In genomic region chr2:151866487-151866886, GRCm38 (mm10) we compare ENCODE assay signal across 8 mouse cellular contexts. TPM values are rescaled to one million over a fixed set of nuclear protein-coding genes. Genes with fewer than 3 reads are reported as not detected.
A peak's percentile ranks its signal among the peaks of the same experiment; 100 is the strongest.
DNase-seq lines count a peak whose midpoint lies in the region; ATAC-seq and TF ChIP-seq lines count a peak whose summit lies in the region.

No protein-coding gene starts in this region.

- no peaks in the 10 kb centered on the region for H3K36me3 ChIP-seq in forebrain, embryonic 12.5 days (replicated peaks)
- H3K36me3 ChIP-seq in neural tube, embryonic 12.5 days, result no peaks in the 10 kb centered on the region

- no peak overlapping the region for H3K4me3 ChIP-seq in bone marrow macrophage, adult 2 months (ENCODE audit: insufficient read depth, low read length)
- H3K4me3 ChIP-seq in forebrain, embryonic 12.5 days (replicated peaks), result no peak overlapping the region
- no peak overlapping the region for H3K4me3 ChIP-seq in neural tube, embryonic 12.5 days

- intact Hi-C loops in heart, postnatal 14 days (cut with DNase I), result loop anchor here (1.0 to 10.0 kb wide), 2 partner anchors 118 to 372 kb away; partner anchors contain the start of gene Nsfl1c
- intact Hi-C loops in heart, postnatal 25 days (cut with DNase I), result loop anchor here (1.0 kb wide), 1 partner anchor 118 kb away; no protein-coding TSS in a partner anchor
- intact Hi-C loops in left cerebral cortex, postnatal 36 days (cut with DNase I), result no loop called here

- H3K9ac ChIP-seq in forebrain, embryonic 12.5 days, result no peak overlapping the region
- no peak overlapping the region for H3K9ac ChIP-seq in neural tube, embryonic 12.5 days

- no peak for TF ChIP-seq POLR2A in bone marrow macrophage, adult 2 months (IDR thresholded peaks at IDR 0.05; ENCODE audit: borderline replicate concordance, low read depth, low read length)

- 43% methylated on average over 4 of the region's 4 CpGs for WGBS in forebrain, embryonic 12.5 days
- WGBS in neural tube, embryonic 12.5 days, result 38% methylated on average over 4 of the region's 4 CpGs

- no peak overlapping the region for H3K27ac ChIP-seq in bone marrow macrophage, adult 2 months (ENCODE audit: insufficient read depth, low read depth, low read length)
- H3K27ac ChIP-seq in forebrain, embryonic 12.5 days, result no peak overlapping the region
- H3K27ac ChIP-seq in neural tube, embryonic 12.5 days, result no peak overlapping the region

- H3K27me3 ChIP-seq in forebrain, embryonic 12.5 days, result no peaks in the 10 kb centered on the region
- no peaks in the 10 kb centered on the region for H3K27me3 ChIP-seq in neural tube, embryonic 12.5 days (replicated peaks)

- no peaks in the 10 kb centered on the region for H3K9me3 ChIP-seq in forebrain, embryonic 12.5 days
- no peaks in the 10 kb centered on the region for H3K9me3 ChIP-seq in neural tube, embryonic 12.5 days

- TF ChIP-seq CTCF in bone marrow macrophage, adult 2 months (IDR thresholded peaks at IDR 0.05; ENCODE audit: low read depth, low read length), result peak; percentile 37; the same call in 1 of the 2 replicates

- no peaks in the 10 kb centered on the region for H3K4me1 ChIP-seq in bone marrow macrophage, adult 2 months (ENCODE audit: control insufficient read depth, insufficient read depth, low read length)
- H3K4me1 ChIP-seq in forebrain, embryonic 12.5 days, result peaks cover 7% of the 10 kb centered on the region
- H3K4me1 ChIP-seq in neural tube, embryonic 12.5 days, result no peaks in the 10 kb centered on the region

- no peak overlapping the region for H3K4me2 ChIP-seq in forebrain, embryonic 12.5 days
- no peak overlapping the region for H3K4me2 ChIP-seq in neural tube, embryonic 12.5 days (replicated peaks)

- peak; percentile 33 to 59 for DNase-seq in heart, postnatal 14 days
- DNase-seq in heart, postnatal 25 days (ENCODE audit: low spot score), result no peak
- DNase-seq in kidney, adult 18-20 months, result peak; percentile 54
- peak; percentile 49 to 66 for DNase-seq in left cerebral cortex, postnatal 36 days (ENCODE audit: low spot score in 2 of 2)

- ATAC-seq in forebrain, embryonic 12.5 days (ENCODE audit: low FRiP score), result peak; percentile 66
- ATAC-seq in neural tube, embryonic 12.5 days (ENCODE audit: low FRiP score, low read depth), result peak; percentile 70
- ATAC-seq in inflammation-experienced regulatory T-cells, adult 6 months, result no peak

RNA-seq across cellular contexts. Expression of gene Rspo4, which starts 23.8 kb away (rescaled TPM):
- total RNA-seq in heart, postnatal 14 days (2021), result not detected
- total RNA-seq in heart, postnatal 25 days (2021), result not detected
- polyA plus RNA-seq in bone marrow macrophage, adult 2 months (2012; ENCODE audit: insufficient read depth, insufficient read length, missing spikeins), result not detected in 2 replicates
- 0.10 TPM in 1 of 2 replicates, not detected in the other for polyA plus RNA-seq in forebrain, embryonic 12.5 days (2016; fragmentation: Nextera tagmentation; extraction: Ambion mirVana)
- not detected for total RNA-seq in left cerebral cortex, postnatal 36 days (2021)
- 0.27 and 0.38 TPM in 2 replicates for polyA plus RNA-seq in neural tube, embryonic 12.5 days (2016; fragmentation: Nextera tagmentation; extraction: Ambion mirVana)
- polyA plus RNA-seq in inflammation-experienced regulatory T-cells, adult 6 months (2017; shearing (Covaris generic)), result not detected

RNA-seq across cellular contexts. Expression of gene Angpt4, which starts 44.5 kb away (rescaled TPM):
- under 1 TPM in 1 of 2 experiments, not detected in 1; 0.10 TPM for total RNA-seq in heart, postnatal 14 days (2021)
- total RNA-seq in heart, postnatal 25 days (2021), result under 1 TPM; 0.13 to 0.39 TPM
- not detected in 2 replicates for polyA plus RNA-seq in bone marrow macrophage, adult 2 months (2012; ENCODE audit: insufficient read depth, insufficient read length, missing spikeins)
- 0.10 TPM in 1 of 2 replicates, not detected in the other for polyA plus RNA-seq in forebrain, embryonic 12.5 days (2016; fragmentation: Nextera tagmentation; extraction: Ambion mirVana)
- under 1 TPM in 1 of 2 experiments, not detected in 1; 0.16 TPM for total RNA-seq in left cerebral cortex, postnatal 36 days (2021)
- 0.39 and 0.84 TPM in 2 replicates for polyA plus RNA-seq in neural tube, embryonic 12.5 days (2016; fragmentation: Nextera tagmentation; extraction: Ambion mirVana)
- not detected for polyA plus RNA-seq in inflammation-experienced regulatory T-cells, adult 6 months (2017; shearing (Covaris generic))
